ENCODE assay signal across 25 mouse cellular contexts in the genomic region with DNA sequence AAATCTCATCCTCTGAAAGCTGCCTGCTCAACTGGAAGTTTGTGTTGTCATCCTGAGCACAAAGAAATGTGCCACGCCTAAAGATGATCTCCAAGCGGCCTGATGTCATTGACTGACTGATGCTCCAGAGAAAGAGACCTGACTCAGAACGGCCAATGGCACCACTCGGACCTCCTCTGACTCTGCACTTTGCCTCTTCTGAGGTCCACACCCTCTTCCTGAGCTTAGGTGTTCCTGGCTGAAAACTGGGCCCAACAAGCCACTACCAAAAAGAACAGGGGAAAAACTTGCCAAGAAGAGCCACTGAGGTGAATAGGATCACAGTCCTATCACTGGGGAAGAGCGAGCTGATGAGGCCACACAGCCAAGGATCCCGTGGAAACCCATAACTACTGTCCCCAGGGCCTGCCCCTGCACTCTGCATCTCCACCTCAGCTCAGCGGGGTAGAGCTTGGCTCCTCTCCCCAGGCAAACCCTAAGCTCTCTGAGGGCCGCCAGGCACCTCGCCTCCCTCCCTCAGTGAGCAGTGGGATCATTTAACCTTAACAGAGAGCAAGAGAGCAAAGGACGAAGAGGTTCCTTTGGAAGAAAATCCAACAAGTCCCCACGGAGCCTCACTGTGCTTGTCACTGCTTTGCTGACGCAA. TPM values are rescaled to one million over a fixed set of nuclear protein-coding genes. Genes with fewer than 3 reads are reported as not detected.
DNase-seq lines count a peak whose midpoint lies in the region; ATAC-seq and TF ChIP-seq lines count a peak whose summit lies in the region.
"Had no signal": no experiment of that assay in that cellular context is flagged by ENCODE, and none has a peak within 500 bp of the region (broad histone marks: within the 10 kb centered on the region; RNA-seq: fewer than 3 reads in every experiment).

No protein-coding gene starts in this region.

- no peak; the same call in 1 of the 2 replicates for ATAC-seq in kidney, embryonic 15.5 days (replicated peaks; ENCODE audit: low FRiP score)
- ATAC-seq: forebrain, embryonic 15.5 days; inflammation-experienced regulatory T-cells, adult 6 months; liver, embryonic 12.5 days; midbrain, embryonic 13.5 days had no signal

- no peak for TF ChIP-seq POLR2A in small intestine, adult 2 months (IDR thresholded peaks at IDR 0.05; ENCODE audit: low read depth, low read length)

- H3K4me3 ChIP-seq in E14TG2a.4 (replicated peaks; ENCODE audit: low read length), result peak overlapping the region; percentile 6; the same call in 1 of the 2 replicates
- H3K4me3 ChIP-seq in ES-E14 (ENCODE audit: insufficient read depth in 1 of 2, low read depth in 1 of 2, low read length in 2 of 2, poor library complexity in 1 of 2, severe bottlenecking in 1 of 2), result no peak overlapping the region
- H3K4me3 ChIP-seq in kidney, embryonic 15.5 days (replicated peaks), result no peak overlapping the region
- H3K4me3 ChIP-seq in small intestine, adult 2 months (ENCODE audit: low read depth, low read length), result no peak overlapping the region
- H3K4me3 ChIP-seq: embryonic facial prominence, embryonic 12.5 days; forebrain, embryonic 15.5 days; hindbrain, embryonic 13.5 days; limb, embryonic 12.5 days; liver, embryonic 12.5 days; midbrain, embryonic 13.5 days had no signal

- H3K36me3 ChIP-seq in E14TG2a.4 (ENCODE audit: insufficient read depth, low read length), result peaks cover 36% of the 10 kb centered on the region
- peaks cover 3% of the 10 kb centered on the region; the same call in 1 of the 2 replicates for H3K36me3 ChIP-seq in ES-E14 (ENCODE audit: control insufficient read depth, insufficient read depth, low read length, poor library complexity, severe bottlenecking)
- no peaks in the 10 kb centered on the region for H3K36me3 ChIP-seq in kidney, embryonic 15.5 days
- H3K36me3 ChIP-seq in small intestine, adult 2 months (ENCODE audit: control insufficient read depth, insufficient read depth, low read length), result no peaks in the 10 kb centered on the region
- H3K36me3 ChIP-seq: embryonic facial prominence, embryonic 12.5 days; forebrain, embryonic 15.5 days; hindbrain, embryonic 13.5 days; limb, embryonic 12.5 days; liver, embryonic 12.5 days; midbrain, embryonic 13.5 days had no signal

- in situ Hi-C loops in ES-E14 (cut with MboI; ENCODE audit: low sequenced_read_pairs in 2 of 2, unreplicated experiment in 2 of 2), result no loop called here

- H3K27me3 ChIP-seq in E14TG2a.4 (ENCODE audit: insufficient read depth, low read length), result no peaks in the 10 kb centered on the region
- no peaks in the 10 kb centered on the region for H3K27me3 ChIP-seq in kidney, embryonic 15.5 days
- H3K27me3 ChIP-seq in small intestine, adult 2 months (ENCODE audit: control insufficient read depth, insufficient read depth, low read length), result no peaks in the 10 kb centered on the region
- H3K27me3 ChIP-seq: embryonic facial prominence, embryonic 12.5 days; forebrain, embryonic 15.5 days; hindbrain, embryonic 13.5 days; limb, embryonic 12.5 days; midbrain, embryonic 13.5 days had no signal

- no peak overlapping the region for H3K9ac ChIP-seq in ES-E14 (ENCODE audit: insufficient read depth, low read depth, low read length, poor library complexity, severe bottlenecking)
- H3K9ac ChIP-seq in kidney, embryonic 15.5 days, result no peak overlapping the region
- H3K9ac ChIP-seq: embryonic facial prominence, embryonic 12.5 days; forebrain, embryonic 15.5 days; hindbrain, embryonic 13.5 days; limb, embryonic 12.5 days; liver, embryonic 12.5 days; lung, embryonic 14.5 days; midbrain, embryonic 13.5 days had no signal

- 53% methylated on average over 12 of the region's 12 CpGs for WGBS in kidney, embryonic 15.5 days
- 74% methylated on average over 12 of the region's 12 CpGs for WGBS in small intestine, adult 2 months

- DNase-seq in ES-E14 (ENCODE audit: low read depth, low spot score), result peak; percentile 25
- no peak for DNase-seq in layer of hippocampus, adult 8-10 months (ENCODE audit: low spot score in 2 of 2)
- no peak for DNase-seq in cerebellum, adult 9-11 months
- no peak for DNase-seq in lung, postnatal 14 days
- DNase-seq: cerebellum, adult 2 months; heart, postnatal 14 days; lung, embryonic 14.5 days; spleen, adult 18-20 months had no signal

- no peak overlapping the region; the same call in 1 of the 2 replicates for H3K27ac ChIP-seq in ES-E14 (ENCODE audit: insufficient read depth, low read depth, low read length, poor library complexity, severe bottlenecking)
- H3K27ac ChIP-seq in kidney, embryonic 15.5 days, result peak overlapping the region; percentile 38
- peak overlapping the region; percentile 28; the same call in 1 of the 2 replicates for H3K27ac ChIP-seq in small intestine, adult 2 months (ENCODE audit: insufficient read depth, low read depth, low read length)
- H3K27ac ChIP-seq: embryonic facial prominence, embryonic 12.5 days; forebrain, embryonic 15.5 days; hindbrain, embryonic 13.5 days; limb, embryonic 12.5 days; liver, embryonic 12.5 days; midbrain, embryonic 13.5 days had no signal

- TF ChIP-seq CTCF in E14TG2a.4 (conservative IDR thresholded peaks at IDR 0.05; ENCODE audit: low read length), result no peak
- TF ChIP-seq CTCF in small intestine, adult 2 months (IDR thresholded peaks at IDR 0.05; ENCODE audit: extremely low read depth, insufficient read length, insufficient replicate concordance, low read depth, low read length), result no peak

- H3K4me1 ChIP-seq in E14TG2a.4 (replicated peaks; ENCODE audit: low read depth, low read length) (peaks cover 81% of the 10 kb centered on the region), ES-E14 (ENCODE audit: control insufficient read depth in 2 of 2, insufficient read depth in 2 of 2, low read length in 2 of 2, poor library complexity in 1 of 2) (peaks cover 8 to 28% of the 10 kb centered on the region in 2 experiments)
- H3K4me1 ChIP-seq in kidney, embryonic 15.5 days, result peaks cover 19% of the 10 kb centered on the region
- H3K4me1 ChIP-seq in small intestine, adult 2 months (ENCODE audit: control insufficient read depth, insufficient read depth, insufficient read length, low read length), result peaks cover 10% of the 10 kb centered on the region
- H3K4me1 ChIP-seq: embryonic facial prominence, embryonic 12.5 days; forebrain, embryonic 15.5 days; hindbrain, embryonic 13.5 days; liver, embryonic 12.5 days; midbrain, embryonic 13.5 days had no signal

- no peak overlapping the region for H3K4me2 ChIP-seq in kidney, embryonic 15.5 days
- H3K4me2 ChIP-seq: embryonic facial prominence, embryonic 12.5 days; forebrain, embryonic 15.5 days; heart, embryonic 11.5 days; hindbrain, embryonic 13.5 days; limb, embryonic 12.5 days; liver, embryonic 12.5 days; lung, embryonic 14.5 days; midbrain, embryonic 13.5 days had no signal

- no peaks in the 10 kb centered on the region for H3K9me3 ChIP-seq in E14TG2a.4 (ENCODE audit: low read length)
- H3K9me3 ChIP-seq in ES-E14 (ENCODE audit: control insufficient read depth, insufficient read depth, low read depth, low read length), result no peaks in the 10 kb centered on the region
- no peaks in the 10 kb centered on the region for H3K9me3 ChIP-seq in kidney, embryonic 15.5 days (replicated peaks)
- H3K9me3 ChIP-seq: embryonic facial prominence, embryonic 12.5 days; forebrain, embryonic 15.5 days; hindbrain, embryonic 13.5 days; limb, embryonic 12.5 days; liver, embryonic 12.5 days; midbrain, embryonic 13.5 days had no signal

TF ChIP-seq in ES-E14, 5 proteins besides CTCF, POLR2A, EP300 and RAD21:
- TF ChIP-seq ZNF384 (IDR thresholded peaks at IDR 0.05; ENCODE audit: low read depth, low read length) (no peak), CHD2 (IDR thresholded peaks at IDR 0.05; ENCODE audit: low read depth, low read length) (no peak), MAFK (IDR thresholded peaks at IDR 0.05; ENCODE audit: insufficient read depth, low read depth, low read length) (peak; percentile 33; the same call in 1 of the 2 replicates), ZC3H11A (IDR thresholded peaks at IDR 0.05; ENCODE audit: borderline replicate concordance, low read depth, low read length) (no peak), HCFC1 (IDR thresholded peaks at IDR 0.05; ENCODE audit: borderline replicate concordance, insufficient read depth, low read length) (no peak)
TF ChIP-seq in ES-E14: peak in this region for 1.

RNA-seq across cellular contexts. Expression of a gene that starts 31.2 kb away (rescaled TPM):
- total RNA-seq in ES-E14 (2012; rRNA removed), result 4.4 and 9.8 TPM in 2 replicates
- polyA plus RNA-seq in kidney, embryonic 15.5 days (2015; fragmentation: Nextera tagmentation; extraction: Ambion mirVana), result 0.52 and 0.81 TPM in 2 replicates
- 0.29 TPM in 1 of 2 replicates, not detected in the other for polyA plus RNA-seq in small intestine, adult 2 months (2012; rRNA removed)
- total RNA-seq in layer of hippocampus, adult 8-10 months (2022), result not detected
- total RNA-seq: heart, postnatal 14 days; layer of hippocampus, postnatal 14 days; MEL had no signal
- polyA plus RNA-seq: cortical plate, adult 2 months; forebrain, embryonic 15.5 days; hindbrain, embryonic 13.5 days; inflammation-experienced regulatory T-cells, adult 6 months; large intestine, adult 2 months; liver, embryonic 12.5 days; lung, embryonic 14.5 days; midbrain, embryonic 13.5 days; neural tube, embryonic 14.5 days; stomach, embryonic 16.5 days had no signal

RNA-seq across cellular contexts. Expression of a gene that starts 31.4 kb away (rescaled TPM):
- 34.1 and 64.9 TPM in 2 replicates for total RNA-seq in ES-E14 (2012; rRNA removed)
- 2.2 and 2.6 TPM in 2 replicates for polyA plus RNA-seq in kidney, embryonic 15.5 days (2015; fragmentation: Nextera tagmentation; extraction: Ambion mirVana)
- polyA plus RNA-seq in small intestine, adult 2 months (2012; rRNA removed), result 12.2 and 15.8 TPM in 2 replicates
- 1 to 10 TPM in 1 of 4 experiments, under 1 TPM in 3; 0.35 to 1.2 (median 0.87) TPM for total RNA-seq in layer of hippocampus, adult 8-10 months (2022)

Comparison
In these comparisons a context has a peak if more than half of its experiments do, and no peak if none do; other contexts are left out.
1. RNA of a gene that starts 31.4 kb away (total RNA-seq): 34.1 to 64.9 TPM in ES-E14; 0.35 to 1.2 TPM in layer of hippocampus, adult 8-10 months; every median in the first group is over 10 times any median in the second.